Mouse (Mus musculus) bone marrow, adult 2 months (tissue): ENCODE data around the gene Mnt.

Experiments used
- CTCF ChIP-seq: fragments of 200-500 bp; IDR thresholded peaks from 2 replicates; pipeline ENCODE4 v1.5.1; 2011; ENCODE audit warnings: low read length, control low read depth; ENCODE audit not compliant: control insufficient read depth, insufficient read depth
- POLR2A ChIP-seq: fragments of 200-500 bp; IDR thresholded peaks from 2 replicates; pipeline ENCODE4 v1.6.1; 2011; ENCODE audit warnings: low read depth, mild to moderate bottlenecking, control low read depth, low read length, borderline replicate concordance; ENCODE audit not compliant: control insufficient read depth

DNA sequence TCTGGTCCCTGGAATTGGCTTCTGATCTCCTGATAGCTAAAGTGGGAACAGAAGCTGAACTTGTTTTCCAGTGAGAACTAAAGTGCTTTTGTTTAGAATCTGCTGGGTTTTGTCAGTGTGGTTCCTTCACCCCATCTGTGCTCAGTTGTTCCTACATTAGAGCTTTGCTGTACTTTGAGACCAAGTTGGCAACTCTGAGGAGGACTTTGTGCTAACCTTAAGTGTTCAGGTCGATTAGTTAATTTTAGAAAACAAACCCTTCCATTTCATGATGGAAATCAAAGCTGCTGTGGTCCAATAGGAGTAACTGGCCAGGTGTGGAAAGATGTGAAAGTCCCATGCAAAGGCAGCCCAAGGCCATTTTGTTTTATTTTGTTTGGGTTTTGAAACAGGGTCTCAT, 9.8 kb upstream of the Mnt start:
- TF ChIP-seq CTCF (no peak), POLR2A (no peak)
